Mouse (Mus musculus) hindbrain, postnatal 0 days (tissue): ENCODE measurements around the gene Mtmr6. TPM values are rescaled to one million over a fixed set of nuclear protein-coding genes. Genes with fewer than 3 reads are reported as not detected.

Experiments used
- ATAC-seq: fragments of 200-750 bp; cut with Nextera tagmentation; 2 replicates; pipeline ENCODE4 v1.8.0; 2017; ENCODE audit warnings: mild to moderate bottlenecking, moderate TSS enrichment, moderate library complexity
- DNase-seq: peaks from one replicate; pipeline ENCODE4 v3.0.0-alpha.2; 2015; ENCODE audit warnings: low spot score
- H3K27ac ChIP-seq: fragments of 300-500 bp; sonication (generic); 2 replicates; pipeline ENCODE4 v1.5.1; 2014; ENCODE audit warnings: mild to moderate bottlenecking
- H3K27me3 ChIP-seq: fragments of 300-500 bp; sonication (generic); 2 replicates; pipeline ENCODE4 v1.6.1; 2014; ENCODE audit warnings: low read length, mixed read lengths; ENCODE audit not compliant: insufficient read depth
- H3K36me3 ChIP-seq: fragments of 300-500 bp; sonication (generic); 2 replicates; pipeline ENCODE4 v1.6.1; 2014; ENCODE audit warnings: low read length, mixed read lengths; ENCODE audit not compliant: insufficient read depth
- H3K4me1 ChIP-seq: fragments of 300-500 bp; sonication (generic); 2 replicates; pipeline ENCODE4 v1.6.1; 2014; ENCODE audit warnings: antibody characterized with exemption, low read length, mixed read lengths; ENCODE audit not compliant: insufficient read depth
- H3K4me2 ChIP-seq: fragments of 300-500 bp; sonication (generic); 2 replicates; pipeline ENCODE4 v1.6.1; 2014; ENCODE audit warnings: low read depth, mild to moderate bottlenecking, low read length, moderate library complexity, mixed read lengths
- H3K4me3 ChIP-seq: fragments of 300-500 bp; sonication (generic); 2 replicates; pipeline ENCODE4 v1.5.1; 2014; ENCODE audit warnings: low read length
- H3K9ac ChIP-seq: fragments of 300-500 bp; sonication (generic); replicated peaks from 2 replicates; pipeline ENCODE4 v1.6.1; 2014; ENCODE audit warnings: mild to moderate bottlenecking, low read length, moderate library complexity, mixed read lengths
- H3K9me3 ChIP-seq: fragments of 300-500 bp; sonication (generic); 2 replicates; pipeline ENCODE4 v1.6.1; 2016; ENCODE audit warnings: low read length, mixed read lengths
- CTCF ChIP-seq: IDR thresholded peaks from 2 replicates; pipeline ENCODE4 v1.5.1; 2016; ENCODE audit warnings: antibody characterized with exemption, control low read depth, low read depth
- WGBS: fragments of 180-500 bp; shearing (Covaris S2); extraction: QIAGEN DNeasy Blood & Tissue Kit; methylation state at CpG from one replicate; pipeline ENCODE4 v1.1.7; 2014; 5-methylcytosine and 5-hydroxymethylcytosine counted together
- polyA plus RNA-seq: library from polyadenylated mRNA; unstranded; fragments of >200 nt; fragmentation: Nextera tagmentation; extraction: Ambion mirVana; gene quantifications from 2 replicates; pipeline ENCODE4 v1.2.1, GENCODE M21; 2015
- total RNA-seq: library from RNA; depleted of rRNA; stranded (reverse); fragments of >200 nt; gene quantifications from 2 replicates; pipeline ENCODE4 v1.2.3, GENCODE M21; 2014

Gene Mtmr6
- total and polyA plus RNA-seq, 2 experiments from 2014 or later = 36.7 to 51.6 TPM

DNA sequence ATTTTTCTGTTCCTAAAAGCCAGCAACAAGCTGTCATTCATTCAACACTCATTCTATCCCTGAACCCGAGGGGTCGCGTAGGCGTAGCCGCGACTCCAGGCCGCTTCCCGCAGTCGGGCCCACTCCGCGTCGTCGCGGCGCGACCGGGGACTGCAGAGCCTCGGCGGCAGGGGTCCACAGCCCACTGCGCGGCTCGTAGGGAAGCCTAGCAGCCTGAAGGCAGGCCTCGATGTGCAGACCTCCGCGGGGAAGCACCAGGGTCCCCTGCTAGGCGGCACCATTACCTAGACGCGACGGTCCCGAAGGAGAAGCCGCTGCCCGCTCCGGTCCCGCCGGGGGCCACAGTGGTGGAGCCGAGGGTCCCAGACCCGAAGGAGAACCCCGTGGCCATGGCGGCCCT lies 14.1 kb upstream of the Mtmr6 start:
- no peaks in the 10 kb centered on the region for H3K36me3 ChIP-seq
- H3K4me2 ChIP-seq = peak overlapping the region; percentile 76
- ATAC-seq (peak; percentile 59), DNase-seq (peak; percentile 68)
- H3K27me3 ChIP-seq = no peaks in the 10 kb centered on the region
- TF ChIP-seq CTCF = no peak; the same call in 1 of the 2 replicates
- peak overlapping the region; percentile 76 for H3K4me3 ChIP-seq
- peak overlapping the region; percentile 94 for H3K9ac ChIP-seq
- H3K27ac ChIP-seq = peak overlapping the region; percentile 87
- H3K4me1 ChIP-seq = 0 out of 2 replicates have a peak, but pooled peaks cover 2% of the 10 kb centered on the region
- under 1% methylated on average over 39 of the region's 39 CpGs for WGBS
- H3K9me3 ChIP-seq = no peaks in the 10 kb centered on the region

DNA sequence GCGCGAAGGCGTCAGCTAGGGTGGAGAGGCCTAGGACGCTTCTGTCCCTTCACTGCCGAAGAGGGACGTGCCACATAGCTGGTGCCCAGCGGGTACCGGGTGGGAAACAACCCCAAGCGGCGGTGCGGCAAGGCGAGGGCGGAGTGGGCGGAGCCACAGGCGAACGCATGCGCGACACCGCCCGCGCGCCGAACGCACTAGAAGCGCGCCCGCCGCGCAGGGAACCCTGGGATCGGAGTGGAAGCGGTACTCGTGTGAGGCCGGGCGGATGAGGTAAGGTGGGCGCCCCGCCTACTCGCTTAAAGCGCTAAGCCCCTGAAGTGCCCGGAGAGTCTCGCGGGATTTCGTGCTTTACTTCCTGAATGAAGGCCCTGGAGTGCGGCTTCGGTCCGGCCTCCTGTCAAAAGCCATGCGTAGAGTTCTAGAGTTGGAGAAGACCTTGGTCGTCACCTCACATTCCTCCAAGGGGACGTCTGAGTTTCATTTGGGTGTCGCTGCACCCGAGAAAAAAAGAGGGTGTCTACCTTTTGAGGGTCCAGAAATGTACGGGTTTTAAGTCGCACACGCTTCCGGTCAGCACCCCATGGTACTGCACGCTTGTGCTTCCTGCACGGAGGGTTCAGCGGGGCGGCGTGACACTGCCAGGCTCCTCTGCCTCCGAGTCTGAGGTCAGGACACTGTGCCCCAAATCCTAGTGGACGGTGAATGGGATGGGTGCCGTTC lies 13.6 kb upstream of the Mtmr6 start, which contains the start of the genes Nupl1 and Gm49336:
TSS of gene Nupl1 (minus strand) at position 151 of the 723 bp plus-strand sequence.
TSS of gene Gm49336 (minus strand) at position 227 of the 723 bp plus-strand sequence.
- DNase-seq = peak; percentile 100
- peak; percentile 100 for ATAC-seq
- H3K27ac ChIP-seq = peak within 1 kb of the TSS; percentile 87
- under 1% methylated on average over 62 of the region's 62 CpGs for WGBS
- H3K9me3 ChIP-seq = no peaks in the 10 kb centered on the region
- H3K4me2 ChIP-seq = peak within 1 kb of the TSS; percentile 87
- H3K36me3 ChIP-seq = no peaks in the 10 kb centered on the region
- peak within 1 kb of the TSS; percentile 94 for H3K9ac ChIP-seq
- H3K4me1 ChIP-seq = 0 out of 2 replicates have a peak, but pooled peaks cover 2% of the 10 kb centered on the region
- no peaks in the 10 kb centered on the region for H3K27me3 ChIP-seq
- TF ChIP-seq CTCF = 0 out of 2 replicates have a peak, but pooled peaks have one; percentile 6
- H3K4me3 ChIP-seq = peak within 1 kb of the TSS; percentile 76

DNA sequence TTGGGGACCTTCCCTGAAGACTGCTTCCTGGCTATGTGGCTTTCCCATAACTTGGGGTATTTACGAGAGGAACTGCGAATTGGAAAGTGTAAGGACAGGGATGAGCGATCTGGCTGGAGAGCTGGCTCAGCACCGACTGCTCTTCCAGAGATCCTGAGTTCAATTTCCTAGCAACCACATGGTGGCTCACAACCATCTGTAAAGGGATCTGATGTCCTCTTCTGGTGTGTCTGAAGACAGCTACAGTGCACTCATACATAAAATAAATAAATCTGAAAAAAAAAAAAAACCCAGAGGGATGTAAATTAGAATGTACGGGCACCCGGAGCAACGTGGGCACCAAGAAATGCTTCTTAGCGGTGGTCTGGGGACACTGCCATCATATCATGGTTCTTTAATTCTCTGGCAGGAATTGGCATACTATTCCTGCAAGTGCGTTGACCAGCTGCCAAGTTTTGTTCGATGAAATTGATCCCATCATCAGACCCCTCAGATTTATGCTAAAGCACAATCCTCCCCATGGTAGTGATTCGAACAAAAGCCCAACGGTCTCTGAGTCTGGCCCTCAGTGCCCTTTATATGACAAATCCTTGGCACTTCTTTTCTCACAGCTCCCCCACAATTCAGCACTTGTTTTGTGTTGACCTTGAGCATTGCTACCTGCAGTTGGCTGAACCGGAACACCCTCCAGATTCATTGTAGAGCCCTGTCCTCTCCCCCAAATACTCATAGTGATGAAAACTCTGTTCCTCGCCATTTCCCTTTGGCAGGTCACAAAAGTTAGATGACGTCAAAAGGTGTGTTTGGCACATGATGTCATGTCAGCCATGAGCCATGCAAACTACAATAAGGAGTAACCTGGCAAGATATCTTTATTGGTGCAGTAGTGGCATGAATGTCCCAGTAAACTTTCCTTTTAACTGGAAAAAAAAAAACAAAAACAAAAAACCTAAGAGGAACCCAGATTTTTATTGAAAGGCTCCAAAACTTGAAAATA lies 12.7 kb upstream of the Mtmr6 start:
- 10% methylated on average over 15 of the region's 15 CpGs for whole genome bisulfite sequencing
- TF ChIP-seq CTCF = peak; percentile 46
- no peak; the same call in 1 of the 2 replicates for ATAC-seq

DNA sequence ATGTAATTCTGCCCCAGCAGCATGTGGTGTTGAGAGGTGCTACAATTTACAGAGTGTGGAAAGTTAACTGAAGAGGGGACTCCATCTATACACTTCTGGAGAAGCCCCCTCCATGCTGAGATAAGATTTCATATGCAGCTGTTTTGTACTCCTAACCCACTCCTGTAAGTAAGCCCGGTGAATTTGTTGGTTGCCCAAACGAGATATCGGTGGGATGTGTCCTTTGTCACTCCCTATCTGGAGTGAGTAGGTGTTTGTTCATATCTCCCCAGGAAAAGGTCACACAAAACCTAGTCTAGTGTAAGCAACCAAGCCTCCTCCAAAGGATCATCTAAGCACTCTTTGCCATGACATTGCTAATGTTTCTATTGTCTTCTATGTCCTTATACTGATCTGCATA lies 11.6 kb upstream of the Mtmr6 start:
- H3K4me3 ChIP-seq = no peak overlapping the region
- H3K4me1 ChIP-seq = 0 out of 2 replicates have a peak, but pooled peaks cover 2% of the 10 kb centered on the region
- TF ChIP-seq CTCF = no peak
- DNase-seq = no peak
- no peak overlapping the region for H3K9ac ChIP-seq
- no peak overlapping the region for H3K27ac ChIP-seq
- no peak overlapping the region for H3K4me2 ChIP-seq
- no peaks in the 10 kb centered on the region for H3K9me3 ChIP-seq
- WGBS = 95% methylated on average over 3 of the region's 3 CpGs
- no peaks in the 10 kb centered on the region for H3K27me3 ChIP-seq
- H3K36me3 ChIP-seq = no peaks in the 10 kb centered on the region
- ATAC-seq = no peak

More for the DNA sequence above, 12.7 kb upstream of the Mtmr6 start:
- DNase-seq = peak; percentile 40
- Histone ChIP-seq H3K9ac (peak overlapping the region; percentile 94), H3K4me1 (0 out of 2 replicates have a peak, but pooled peaks cover 2% of the 10 kb centered on the region), H3K27me3 (no peaks in the 10 kb centered on the region), H3K4me2 (peak overlapping the region; percentile 87), H3K4me3 (peak overlapping the region; percentile 76), H3K9me3 (no peaks in the 10 kb centered on the region), H3K36me3 (no peaks in the 10 kb centered on the region), H3K27ac (peak overlapping the region; percentile 87)

DNA sequence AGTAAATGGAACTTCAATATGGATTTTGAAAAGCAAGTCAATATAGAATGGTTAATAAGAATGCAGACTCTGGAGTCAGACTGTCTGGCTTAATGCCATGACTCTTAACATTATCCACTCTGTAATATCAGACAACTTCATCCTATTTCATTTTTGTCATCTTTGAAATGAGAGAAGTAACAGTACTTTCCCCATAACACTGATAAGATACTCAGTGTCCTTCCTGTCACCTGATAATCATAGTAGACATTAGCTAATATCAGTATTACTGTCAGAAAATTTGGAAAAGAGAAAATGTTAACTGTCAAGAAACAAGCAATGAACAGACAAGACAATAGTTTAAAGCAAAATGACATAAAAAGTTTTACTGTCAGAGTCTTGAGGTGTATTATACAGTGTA lies 10.3 kb upstream of the Mtmr6 start:
- ATAC-seq = no peak
- no peak overlapping the region for H3K4me3 ChIP-seq
- no peaks in the 10 kb centered on the region for H3K27me3 ChIP-seq
- no peaks in the 10 kb centered on the region for H3K9me3 ChIP-seq
- TF ChIP-seq CTCF = no peak
- no peak overlapping the region for H3K4me2 ChIP-seq
- no peak overlapping the region for H3K27ac ChIP-seq
- no peak overlapping the region for H3K9ac ChIP-seq
- H3K4me1 ChIP-seq = 0 out of 2 replicates have a peak, but pooled peaks cover 2% of the 10 kb centered on the region
- no peak for DNase-seq
- no peaks in the 10 kb centered on the region for H3K36me3 ChIP-seq

DNA sequence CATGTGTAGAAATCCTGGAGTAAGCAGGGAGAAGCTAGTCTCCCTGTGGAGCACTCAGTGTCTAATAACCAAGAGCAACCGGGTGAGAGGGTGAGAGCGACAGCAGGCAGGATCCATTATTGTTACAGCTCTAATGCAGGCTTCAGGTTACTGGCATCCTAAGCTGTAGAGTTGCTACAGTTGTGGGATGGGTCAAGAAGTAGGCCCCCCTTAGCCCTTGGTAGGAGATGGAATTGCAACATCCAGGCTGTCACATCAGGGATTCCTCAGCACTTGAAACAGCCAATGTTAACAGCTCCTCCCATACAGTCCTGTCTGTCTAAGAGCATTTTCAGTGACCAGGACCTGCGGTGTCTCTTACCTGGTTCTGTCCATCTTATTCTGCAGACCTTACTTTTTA lies 8.7 kb upstream of the Mtmr6 start:
- ATAC-seq (no peak), DNase-seq (no peak)
- no peak overlapping the region for H3K4me2 ChIP-seq
- no peak overlapping the region for H3K9ac ChIP-seq
- no peak overlapping the region for H3K27ac ChIP-seq
- no peaks in the 10 kb centered on the region for H3K27me3 ChIP-seq
- H3K4me3 ChIP-seq = no peak overlapping the region
- H3K36me3 ChIP-seq = no peaks in the 10 kb centered on the region
- no peaks in the 10 kb centered on the region for H3K4me1 ChIP-seq
- no peaks in the 10 kb centered on the region for H3K9me3 ChIP-seq
- TF ChIP-seq CTCF = peak; percentile 18; the same call in 1 of the 2 replicates
- WGBS = 34% methylated on average over 3 of the region's 3 CpGs
